Mouse (Mus musculus) cerebellum, postnatal 25 days (tissue): ENCODE data around the gene 9430097D07Rik.

Source experiments
- DNase-seq, 2 experiments: peaks; one replicate each; pipeline ENCODE4 v3.0.0; 2021; ENCODE audit warnings: mixed read lengths in 2 of 2

Gene 9430097D07Rik

GRCm38 (mm10) chr2:32534061-32534732 lies 41.3 kb downstream of the 9430097D07Rik start:
- DNase-seq = peak in 1 of 2 experiments; percentile 51

DNA sequence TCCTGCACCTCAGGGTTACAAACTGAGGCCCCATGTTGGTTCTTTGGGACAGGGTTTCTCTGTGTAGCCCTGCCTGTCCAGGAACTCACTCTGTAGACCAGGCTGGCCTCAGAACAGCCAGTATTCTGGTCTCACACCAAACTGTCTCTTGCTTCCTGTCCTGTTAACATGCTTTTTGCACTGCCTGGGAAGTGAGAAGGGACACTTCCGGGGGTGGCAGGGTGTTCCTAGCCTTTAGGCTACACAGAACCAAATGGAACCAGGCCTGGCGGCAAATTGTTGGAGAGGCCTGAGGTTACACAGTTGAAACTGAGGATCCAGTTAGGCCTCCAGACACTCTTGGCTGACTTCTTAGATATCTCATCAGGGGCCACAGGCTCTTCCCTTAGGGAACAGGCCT lies 42.3 kb downstream of the 9430097D07Rik start:
- no peak for DNase-seq

DNA sequence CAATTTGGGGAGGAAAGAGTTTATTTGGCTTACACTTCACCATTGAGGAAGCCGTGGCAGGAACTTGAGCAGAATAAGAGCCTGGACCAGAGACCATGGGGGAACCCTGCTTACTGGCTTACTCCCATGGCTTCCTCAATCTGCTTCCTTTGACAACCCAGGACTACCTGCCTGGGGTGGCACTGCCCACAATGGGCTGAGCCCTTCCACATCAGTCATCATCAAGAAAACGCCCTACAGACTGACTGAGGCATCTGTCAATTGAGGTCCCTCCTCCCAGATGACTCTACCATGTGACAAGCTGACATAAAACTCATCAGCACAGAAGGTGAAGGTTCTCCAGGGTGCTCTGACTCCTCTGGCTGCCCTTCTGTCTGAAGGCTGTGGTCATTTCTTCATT lies 45.0 kb downstream of the 9430097D07Rik start:
- no peak for DNase-seq

DNA sequence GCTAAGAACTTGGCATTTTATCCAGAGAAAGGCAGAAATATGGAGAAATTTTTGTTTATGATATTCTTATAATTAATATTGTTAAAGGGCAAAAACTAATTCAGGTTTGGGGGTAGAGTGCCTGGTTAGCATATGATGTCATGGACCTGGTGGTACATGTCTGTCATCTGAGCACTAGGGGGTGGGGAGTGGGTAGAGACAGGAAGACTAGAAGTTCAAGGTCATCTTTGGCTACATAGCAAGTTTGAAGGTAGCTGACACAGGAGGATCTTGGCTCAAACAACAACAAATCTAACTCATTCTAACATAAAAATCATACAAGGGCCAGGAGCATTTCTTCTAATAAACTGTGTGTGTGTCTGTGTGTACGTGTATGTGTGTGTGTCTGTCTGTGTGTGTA lies 47.2 kb downstream of the 9430097D07Rik start:
- no peak for DNase-seq

GRCm38 (mm10) chr2:32527468-32527966 lies 48.0 kb downstream of the 9430097D07Rik start:
- no peak for DNase-seq

DNA sequence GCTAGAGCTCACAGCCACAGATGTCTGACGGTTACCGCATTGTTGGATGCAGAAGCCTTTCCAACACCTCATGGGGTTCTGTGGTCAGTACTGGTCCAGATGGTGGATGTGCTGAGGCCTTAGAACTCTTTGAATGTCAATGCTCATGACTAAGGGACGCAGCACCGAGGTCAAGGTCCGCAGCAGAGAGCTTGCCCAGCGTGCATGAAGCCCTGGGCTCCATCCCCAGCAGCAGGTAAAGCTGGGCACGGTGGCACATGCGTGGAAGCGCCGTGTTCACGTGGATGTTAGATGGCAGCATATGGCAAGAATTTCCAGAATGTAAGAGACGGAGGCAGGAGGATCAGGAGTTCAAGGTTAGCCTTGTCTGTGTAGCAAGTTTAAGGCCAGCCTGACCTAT lies 49.7 kb downstream of the 9430097D07Rik start:
- no peak for DNase-seq

DNA sequence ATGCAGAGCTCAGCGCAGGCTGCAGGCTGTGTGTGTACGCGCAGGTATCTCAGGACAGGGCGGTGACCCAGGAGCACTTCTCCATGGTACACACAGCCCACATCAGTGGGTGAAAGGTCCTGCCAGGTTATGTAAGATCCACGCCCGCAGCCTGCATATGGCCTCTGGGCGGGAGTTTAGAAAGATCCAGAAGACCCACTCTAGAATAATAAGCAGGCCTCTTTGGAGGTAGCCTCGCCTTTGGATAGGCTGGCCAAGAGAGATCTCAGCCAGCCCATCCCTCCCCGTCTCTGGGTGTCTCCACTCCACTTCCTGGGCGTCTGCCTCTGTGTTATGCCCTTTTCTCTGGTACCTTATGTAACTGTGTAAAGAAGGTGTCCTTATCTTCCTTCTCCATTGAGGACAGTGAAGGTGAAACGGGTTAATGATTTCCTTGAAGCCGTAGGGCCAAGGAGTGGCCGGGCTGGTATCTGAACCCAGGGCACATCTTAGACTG lies 50.9 kb downstream of the 9430097D07Rik start:
- DNase-seq = no peak
